Mouse (Mus musculus) lung, adult 18-20 months (tissue): Measurements from ENCODE around the gene Myo1h.

Source experiments
- DNase-seq, 2 experiments: peaks; one replicate each; pipeline ENCODE4 v3.0.0; 2022; ENCODE audit warnings: mixed read lengths in 2 of 2

Myo1h gene

GRCm38 (mm10) chr5:114288874-114289273 lies at the start of gene Myo1h:
Myo1h (plus strand) TSS chr5:114289166.
- peak in 1 of 2 experiments; percentile 57 for DNase-seq

- DNase-seq = no peak
These were observed 49.2 kb upstream of the Myo1h start for GRCm38 (mm10) chr5:114239737-114240136.

GRCm38 (mm10) chr5:114246465-114246864 lies 42.5 kb upstream of the Myo1h start:
- no peak for DNase-seq

- peak; percentile 49 to 59 for DNase-seq
These were observed 40.8 kb upstream of the Myo1h start for GRCm38 (mm10) chr5:114248174-114248589.

- DNase-seq = no peak
These were observed 29.5 kb upstream of the Myo1h start for GRCm38 (mm10) chr5:114259495-114259894.

GRCm38 (mm10) chr5:114261494-114261893 lies 27.5 kb upstream of the Myo1h start:
- DNase-seq = no peak

GRCm38 (mm10) chr5:114264030-114264459 lies 24.9 kb upstream of the Myo1h start:
- no peak for DNase-seq

- no peak for DNase-seq
These were observed 24.2 kb upstream of the Myo1h start for GRCm38 (mm10) chr5:114264791-114265190.

- peak; percentile 59 to 77 for DNase-seq
These were observed 20.3 kb upstream of the Myo1h start for GRCm38 (mm10) chr5:114268646-114269045.

GRCm38 (mm10) chr5:114269499-114269898 lies 19.5 kb upstream of the Myo1h start:
- DNase-seq = no peak

GRCm38 (mm10) chr5:114269984-114270383 lies 19.0 kb upstream of the Myo1h start:
- DNase-seq = no peak

GRCm38 (mm10) chr5:114273693-114274402 lies 15.1 kb upstream of the Myo1h start, which contains the start of gene Foxn4:
Foxn4 (minus strand) TSS chr5:114273807.
- DNase-seq = no peak

GRCm38 (mm10) chr5:114275339-114275738 lies 13.6 kb upstream of the Myo1h start:
- DNase-seq = no peak

GRCm38 (mm10) chr5:114275991-114276390 lies 13.0 kb upstream of the Myo1h start:
- no peak for DNase-seq

GRCm38 (mm10) chr5:114279382-114280143 lies 9.4 kb upstream of the Myo1h start:
- no peak for DNase-seq

- no peak for DNase-seq
These were observed 6.6 kb upstream of the Myo1h start for GRCm38 (mm10) chr5:114282346-114282745.

GRCm38 (mm10) chr5:114284604-114285397 lies 4.2 kb upstream of the Myo1h start:
- DNase-seq = no peak

- no peak for DNase-seq
These were observed 3.6 kb upstream of the Myo1h start for GRCm38 (mm10) chr5:114285398-114285700.

- DNase-seq = no peak
These were observed 2.9 kb upstream of the Myo1h start for GRCm38 (mm10) chr5:114286102-114286501.

GRCm38 (mm10) chr5:114286872-114287571 lies 1.9 kb upstream of the Myo1h start:
- no peak for DNase-seq

- no peak for DNase-seq
These were observed 570 bp upstream of the Myo1h start for GRCm38 (mm10) chr5:114288396-114288795.

GRCm38 (mm10) chr5:114290004-114290403 lies 1.0 kb downstream of the Myo1h start:
- no peak for DNase-seq
